Mouse (Mus musculus) spleen, adult 2 months (tissue): Measurements from ENCODE around the gene Tmem97.

Source experiments
- CTCF ChIP-seq: fragments of 200-500 bp; IDR thresholded peaks from 2 replicates; pipeline ENCODE4 v1.5.1; 2011; ENCODE audit warnings: mild to moderate bottlenecking, inconsistent platforms; ENCODE audit not compliant: insufficient read depth, insufficient read length, insufficient replicate concordance; ENCODE audit errors: extremely low read depth
- POLR2A ChIP-seq: fragments of 200-500 bp; IDR thresholded peaks from 2 replicates; pipeline ENCODE4 v1.6.1; 2011; ENCODE audit warnings: low read depth, low read length, inconsistent platforms

- TF ChIP-seq CTCF = no peak
- TF ChIP-seq POLR2A = no peak
Measured at GRCm38 (mm10) chr11:78574536-78574935, 24.0 kb upstream of the Tmem97 start.
